Mouse (Mus musculus): ENCODE results near the gene Atl3. TPM values are rescaled to one million over a fixed set of nuclear protein-coding genes. Genes with fewer than 3 reads are reported as not detected.

Atl3 gene
- polyA plus RNA-seq, 1 experiment from 2014 or later: 17.1 TPM

DNA sequence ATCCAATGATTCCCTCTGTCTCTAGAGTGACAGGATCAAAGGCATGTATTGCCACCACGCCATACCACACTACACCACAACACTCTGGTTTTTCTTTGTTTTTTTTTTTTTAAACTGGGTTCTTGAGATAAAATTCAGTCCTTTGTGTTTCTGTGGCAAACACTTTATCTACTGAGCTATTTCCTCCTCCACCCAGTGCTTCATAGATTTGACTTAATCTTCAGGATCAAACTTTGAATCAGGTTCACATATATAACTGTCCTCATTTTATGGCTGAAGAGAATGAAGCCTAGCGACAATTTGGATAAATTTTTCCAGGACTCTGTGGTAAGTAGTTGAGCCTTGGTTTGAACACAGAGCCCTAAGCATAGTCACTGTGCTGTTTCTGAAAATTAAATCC, 69.8 kb downstream of the Atl3 start:
- H3K36me3 ChIP-seq: no peaks in the 10 kb centered on the region
- H3K4me1 ChIP-seq: no peaks in the 10 kb centered on the region
- no peaks in the 10 kb centered on the region for H3K9me3 ChIP-seq
- WGBS: 70% methylated on average over 2 of the region's 2 CpGs
- H3K27ac ChIP-seq: no peak overlapping the region
- no peak overlapping the region for H3K9ac ChIP-seq
- no peak overlapping the region for H3K4me2 ChIP-seq
- H3K4me3 ChIP-seq (replicated peaks): no peak overlapping the region
- H3K27me3 ChIP-seq (replicated peaks): no peaks in the 10 kb centered on the region
- ATAC-seq (ENCODE audit: insufficient read depth, low FRiP score, low read depth): no peak

DNA sequence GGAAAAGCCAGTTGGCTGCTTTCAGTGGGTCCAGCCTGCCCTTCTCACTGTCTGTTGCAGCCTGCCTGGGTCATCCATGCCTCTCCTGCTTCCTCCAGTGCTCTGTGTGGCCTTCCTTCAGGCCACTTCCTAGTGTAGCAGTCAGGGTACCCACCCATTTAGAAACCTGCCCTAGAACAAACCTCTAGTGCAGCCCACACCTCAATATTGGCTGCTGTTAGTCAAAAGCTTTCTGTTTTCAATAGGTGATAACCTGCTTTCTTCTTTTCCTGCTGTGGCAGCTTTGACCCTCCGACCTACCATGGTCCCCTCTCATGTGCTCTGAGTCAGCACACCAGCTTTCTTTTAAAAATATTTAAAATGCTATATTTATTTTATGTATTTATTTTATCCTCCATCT, 70.6 kb downstream of the Atl3 start:
- H3K4me3 ChIP-seq (replicated peaks): no peak overlapping the region
- no peaks in the 10 kb centered on the region for H3K9me3 ChIP-seq
- ATAC-seq (ENCODE audit: insufficient read depth, low FRiP score, low read depth): no peak
- H3K27me3 ChIP-seq (replicated peaks): no peaks in the 10 kb centered on the region
- no peaks in the 10 kb centered on the region for H3K36me3 ChIP-seq
- WGBS: 75% methylated on average over 1 of the region's 1 CpGs
- H3K9ac ChIP-seq: no peak overlapping the region
- H3K4me2 ChIP-seq: no peak overlapping the region
- H3K4me1 ChIP-seq: no peaks in the 10 kb centered on the region
- H3K27ac ChIP-seq: no peak overlapping the region

- ATAC-seq (ENCODE audit: insufficient read depth, low FRiP score, low read depth): no peak
Measured at GRCm38 (mm10) chr19:7566826-7567225, 73.0 kb downstream of the Atl3 start.

DNA sequence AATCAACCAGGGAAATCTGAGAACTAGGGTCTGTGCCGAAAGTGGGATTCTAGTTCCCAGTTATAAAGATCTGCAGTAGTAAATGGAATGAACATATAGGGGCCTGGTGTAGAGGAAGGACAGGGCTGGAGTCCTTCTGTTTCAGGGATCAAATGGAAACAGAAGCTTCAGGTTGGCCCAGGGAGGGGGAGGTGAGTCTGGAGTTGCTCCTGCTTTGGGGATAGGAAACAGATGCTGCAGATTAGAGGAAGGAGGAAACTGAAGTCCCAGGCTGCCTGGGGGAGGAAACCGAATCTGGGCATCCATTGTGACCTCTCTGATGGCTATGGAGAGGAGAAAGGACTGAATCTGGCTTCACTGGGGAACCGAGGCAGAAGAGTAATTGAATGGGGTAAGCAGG, 74.5 kb downstream of the Atl3 start:
- no peak overlapping the region for H3K9ac ChIP-seq
- H3K4me2 ChIP-seq: no peak overlapping the region
- no peak overlapping the region for H3K27ac ChIP-seq
- H3K4me3 ChIP-seq (replicated peaks): no peak overlapping the region
- 52% methylated on average over 3 of the region's 3 CpGs for WGBS
- H3K36me3 ChIP-seq: no peaks in the 10 kb centered on the region
- no peak for ATAC-seq (ENCODE audit: insufficient read depth, low FRiP score, low read depth)
- H3K4me1 ChIP-seq: no peaks in the 10 kb centered on the region
- H3K27me3 ChIP-seq (replicated peaks): no peaks in the 10 kb centered on the region
- no peaks in the 10 kb centered on the region for H3K9me3 ChIP-seq

More at GRCm38 (mm10) chr19:7566826-7567225, 73.0 kb downstream of the Atl3 start:
- Histone ChIP-seq H3K4me3 (replicated peaks) (no peak overlapping the region), H3K9ac (no peak overlapping the region), H3K4me2 (no peak overlapping the region), H3K9me3 (no peaks in the 10 kb centered on the region), H3K4me1 (no peaks in the 10 kb centered on the region), H3K36me3 (no peaks in the 10 kb centered on the region), H3K27me3 (replicated peaks) (no peaks in the 10 kb centered on the region), H3K27ac (no peak overlapping the region)
- 74% methylated on average over 3 of the region's 3 CpGs for WGBS

GRCm38 (mm10) chr19:7569650-7570049, 75.8 kb downstream of the Atl3 start:
- Histone ChIP-seq H3K9ac (no peak overlapping the region), H3K36me3 (no peaks in the 10 kb centered on the region), H3K4me3 (replicated peaks) (no peak overlapping the region), H3K27ac (no peak overlapping the region), H3K4me2 (no peak overlapping the region), H3K4me1 (no peaks in the 10 kb centered on the region), H3K9me3 (no peaks in the 10 kb centered on the region), H3K27me3 (replicated peaks) (no peaks in the 10 kb centered on the region)
- no peak for ATAC-seq (ENCODE audit: insufficient read depth, low FRiP score, low read depth)
- 81% methylated on average over 5 of the region's 5 CpGs for WGBS

GRCm38 (mm10) chr19:7576180-7576579, 82.3 kb downstream of the Atl3 start:
- ATAC-seq (ENCODE audit: insufficient read depth, low FRiP score, low read depth): no peak
- no peak overlapping the region for H3K9ac ChIP-seq
- H3K9me3 ChIP-seq: no peaks in the 10 kb centered on the region
- H3K4me1 ChIP-seq: 0 out of 2 replicates have a peak, but pooled peaks cover 3% of the 10 kb centered on the region
- H3K4me2 ChIP-seq: no peak overlapping the region
- H3K4me3 ChIP-seq (replicated peaks): no peak overlapping the region
- no peak overlapping the region for H3K27ac ChIP-seq
- H3K36me3 ChIP-seq: no peaks in the 10 kb centered on the region
- no peaks in the 10 kb centered on the region for H3K27me3 ChIP-seq (replicated peaks)
- WGBS: 88% methylated on average over 1 of the region's 1 CpGs

GRCm38 (mm10) chr19:7577710-7578109, 83.9 kb downstream of the Atl3 start:
- H3K36me3 ChIP-seq: no peaks in the 10 kb centered on the region
- 74% methylated on average over 3 of the region's 3 CpGs for WGBS
- H3K27me3 ChIP-seq (replicated peaks): no peaks in the 10 kb centered on the region
- no peak overlapping the region for H3K27ac ChIP-seq
- H3K9ac ChIP-seq: no peak overlapping the region
- no peak overlapping the region for H3K4me2 ChIP-seq
- H3K9me3 ChIP-seq: no peaks in the 10 kb centered on the region
- no peak for ATAC-seq (ENCODE audit: insufficient read depth, low FRiP score, low read depth)
- 0 out of 2 replicates have a peak, but pooled peaks cover 3% of the 10 kb centered on the region for H3K4me1 ChIP-seq
- H3K4me3 ChIP-seq (replicated peaks): no peak overlapping the region

DNA sequence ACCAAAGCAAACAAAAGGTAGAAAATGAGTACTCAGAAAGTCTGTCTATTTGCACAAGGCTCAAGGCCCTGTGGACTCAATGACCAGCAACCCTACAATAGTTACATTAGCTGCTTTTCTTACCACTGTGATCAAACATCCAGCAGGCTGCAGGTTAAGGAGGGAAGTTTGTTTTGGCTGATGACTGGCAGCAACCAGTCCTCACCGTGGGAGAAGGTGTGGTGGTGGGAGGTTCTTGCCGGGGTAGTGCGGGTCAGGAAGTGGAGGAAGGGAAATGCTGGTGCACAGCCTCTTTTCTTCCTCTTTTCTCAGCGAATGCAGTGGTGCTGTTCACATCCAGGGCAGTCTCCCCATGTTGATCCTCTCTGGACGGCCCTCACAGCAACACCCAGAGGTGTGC, 87.2 kb downstream of the Atl3 start:
- Histone ChIP-seq H3K4me3 (replicated peaks) (no peak overlapping the region), H3K27me3 (replicated peaks) (no peaks in the 10 kb centered on the region), H3K4me2 (no peak overlapping the region; the same call in 1 of the 2 replicates), H3K9ac (no peak overlapping the region), H3K36me3 (no peaks in the 10 kb centered on the region), H3K27ac (peak overlapping the region; percentile 44), H3K9me3 (no peaks in the 10 kb centered on the region), H3K4me1 (0 out of 2 replicates have a peak, but pooled peaks cover 3% of the 10 kb centered on the region)
- WGBS: 42% methylated on average over 5 of the region's 5 CpGs
- ATAC-seq (ENCODE audit: insufficient read depth, low FRiP score, low read depth): peak; percentile 84

- H3K27me3 ChIP-seq (replicated peaks): no peaks in the 10 kb centered on the region
- H3K9ac ChIP-seq: no peak overlapping the region
- H3K4me2 ChIP-seq: no peak overlapping the region
- WGBS: 57% methylated on average over 7 of the region's 7 CpGs
- no peaks in the 10 kb centered on the region for H3K9me3 ChIP-seq
- H3K36me3 ChIP-seq: no peaks in the 10 kb centered on the region
- no peak overlapping the region for H3K27ac ChIP-seq
- H3K4me3 ChIP-seq (replicated peaks): no peak overlapping the region
- ATAC-seq (ENCODE audit: insufficient read depth, low FRiP score, low read depth): no peak
- 0 out of 2 replicates have a peak, but pooled peaks cover 3% of the 10 kb centered on the region for H3K4me1 ChIP-seq
Measured at GRCm38 (mm10) chr19:7583101-7583500, 89.3 kb downstream of the Atl3 start.

DNA sequence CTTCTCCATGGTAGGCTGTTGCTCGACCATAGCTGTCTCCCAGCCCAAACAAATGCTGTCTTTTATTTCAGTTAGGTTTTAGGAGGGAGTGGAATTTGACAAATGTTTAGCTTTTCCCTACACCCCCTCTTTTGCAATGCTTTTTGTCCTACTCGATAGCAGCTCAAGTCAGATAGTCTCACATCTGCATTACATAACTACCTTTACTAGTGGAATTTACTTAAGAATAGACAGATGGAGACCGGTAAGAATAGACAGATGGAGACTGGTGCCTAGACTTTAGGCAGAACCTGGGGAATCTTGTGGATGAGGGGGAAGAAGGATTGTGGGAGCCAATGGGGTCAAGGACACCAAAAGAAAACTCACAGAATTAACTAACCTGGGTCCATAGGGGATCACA, 89.8 kb downstream of the Atl3 start:
- Histone ChIP-seq H3K4me3 (replicated peaks) (no peak overlapping the region), H3K27ac (no peak overlapping the region), H3K9ac (no peak overlapping the region), H3K36me3 (no peaks in the 10 kb centered on the region), H3K4me2 (no peak overlapping the region), H3K9me3 (no peaks in the 10 kb centered on the region), H3K4me1 (0 out of 2 replicates have a peak, but pooled peaks cover 3% of the 10 kb centered on the region), H3K27me3 (replicated peaks) (no peaks in the 10 kb centered on the region)
- WGBS: 69% methylated on average over 3 of the region's 3 CpGs
- ATAC-seq (ENCODE audit: insufficient read depth, low FRiP score, low read depth): no peak

DNA sequence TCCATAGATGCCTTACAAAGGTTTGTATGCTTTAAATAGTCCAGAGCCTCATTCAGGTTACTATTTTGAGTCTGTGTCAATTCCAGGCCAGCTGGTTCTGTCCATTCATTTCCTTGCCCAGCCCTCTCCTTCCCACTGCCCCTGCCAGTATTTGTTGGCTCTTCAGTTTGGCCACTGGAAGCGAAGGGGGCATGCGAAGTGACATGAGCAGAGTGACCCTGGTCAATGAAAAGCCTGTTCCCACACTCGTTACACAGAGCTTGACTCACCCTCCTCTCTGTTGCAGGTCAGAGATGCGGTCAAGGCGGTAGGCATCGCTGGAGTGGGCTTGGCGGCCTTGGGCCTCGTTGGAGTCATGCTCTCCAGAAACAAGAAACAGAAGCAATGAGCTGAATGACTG, 91.4 kb downstream of the Atl3 start:
- Histone ChIP-seq H3K4me1 (0 out of 2 replicates have a peak, but pooled peaks cover 3% of the 10 kb centered on the region), H3K27ac (no peak overlapping the region), H3K36me3 (no peaks in the 10 kb centered on the region), H3K9me3 (no peaks in the 10 kb centered on the region), H3K9ac (no peak overlapping the region), H3K27me3 (replicated peaks) (no peaks in the 10 kb centered on the region), H3K4me2 (no peak overlapping the region), H3K4me3 (replicated peaks) (no peak overlapping the region)
- no peak for ATAC-seq (ENCODE audit: insufficient read depth, low FRiP score, low read depth)
- WGBS: 86% methylated on average over 8 of the region's 8 CpGs

DNA sequence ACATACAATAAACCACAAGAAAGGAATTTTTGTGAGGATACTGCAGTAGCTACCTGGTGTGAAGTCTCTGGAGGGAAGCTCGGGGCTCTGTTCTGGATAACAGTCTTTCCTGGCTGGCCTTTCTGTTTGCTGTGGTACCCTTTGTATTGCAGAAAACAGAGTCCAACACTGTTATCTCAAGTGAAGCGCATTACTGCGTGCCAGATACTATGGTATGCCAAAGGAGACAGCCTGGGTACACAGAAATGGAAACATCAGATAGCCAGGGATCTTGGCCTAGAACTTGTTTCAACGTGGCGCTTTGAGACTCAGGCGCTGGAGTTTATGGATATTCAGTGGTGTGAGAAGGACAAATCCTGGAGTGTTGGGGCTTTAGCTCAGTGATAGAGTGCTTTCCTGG, 91.9 kb downstream of the Atl3 start:
- Histone ChIP-seq H3K27me3 (replicated peaks) (no peaks in the 10 kb centered on the region), H3K9ac (no peak overlapping the region), H3K27ac (no peak overlapping the region), H3K4me3 (replicated peaks) (no peak overlapping the region), H3K9me3 (no peaks in the 10 kb centered on the region), H3K4me2 (no peak overlapping the region), H3K36me3 (no peaks in the 10 kb centered on the region), H3K4me1 (0 out of 2 replicates have a peak, but pooled peaks cover 3% of the 10 kb centered on the region)
- ATAC-seq (ENCODE audit: insufficient read depth, low FRiP score, low read depth): no peak
- 90% methylated on average over 6 of the region's 6 CpGs for WGBS

Measured in stomach, embryonic 15.5 days (tissue).